Mouse (Mus musculus): ENCODE data around the gene Nufip1. TPM values are rescaled to one million over a fixed set of nuclear protein-coding genes. Genes with fewer than 3 reads are reported as not detected.

Nufip1 gene
- polyA plus RNA-seq (2011; ENCODE audit: insufficient read length, low read depth, missing spikeins), result 9.1 and 11.7 TPM in 2 replicates

DNA sequence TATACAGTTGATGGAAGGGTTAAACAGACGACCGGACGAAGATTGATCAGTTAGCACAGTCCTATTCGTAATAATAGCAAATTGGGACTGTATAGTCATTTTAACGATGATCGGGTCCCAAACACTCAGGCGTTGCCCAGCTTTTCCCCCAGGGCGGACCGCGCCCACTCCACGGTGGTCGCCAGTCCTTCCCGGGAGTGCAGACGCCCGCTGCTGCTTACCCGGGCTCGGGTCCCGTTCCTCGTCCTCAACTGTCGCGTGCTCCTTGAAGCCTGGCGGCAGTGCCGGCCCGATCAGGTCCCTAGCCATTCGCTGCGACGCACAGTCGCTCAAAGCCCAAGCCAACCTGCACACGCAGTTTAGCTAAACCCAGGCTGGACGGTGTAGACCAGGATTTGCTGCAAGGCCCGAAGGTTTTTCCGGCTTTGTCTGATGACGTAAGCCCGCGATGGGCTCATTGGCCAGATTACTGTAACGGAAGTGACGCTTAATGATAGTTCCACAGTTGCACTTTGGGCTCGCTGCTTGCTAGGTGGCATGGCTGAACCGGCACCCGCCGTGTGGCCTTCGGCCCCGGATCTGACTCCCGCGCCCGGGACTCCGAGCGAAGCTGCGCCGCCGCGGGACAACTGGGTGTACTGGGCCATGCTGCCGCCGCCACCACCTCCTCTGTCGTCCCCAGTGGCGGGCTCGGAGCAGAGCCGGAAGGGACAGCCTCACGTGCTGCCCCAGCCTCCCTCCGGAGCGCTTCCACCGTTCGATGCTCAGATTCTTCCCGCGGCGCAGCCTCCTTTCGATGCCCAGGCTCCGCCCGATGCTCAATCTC is at the start of gene Nufip1, which contains the start of gene Gpalpp1:
Gene Nufip1, plus strand, starts transcription at position 496 of the 826 bp plus-strand sequence.
Gene Gpalpp1, minus strand, starts transcription at position 365 of the 826 bp plus-strand sequence.
- peak; percentile 66 for TF ChIP-seq POLR2A (IDR thresholded peaks at IDR 0.05; ENCODE audit: low read depth, low read length)
- TF ChIP-seq CTCF (IDR thresholded peaks at IDR 0.05; ENCODE audit: borderline replicate concordance, insufficient read depth, low read length), result no peak
- Histone ChIP-seq H3K27ac (ENCODE audit: insufficient read depth, low read length) (peak within 1 kb of the TSS; percentile 68), H3K4me3 (ENCODE audit: insufficient read depth, low read length) (peak within 1 kb of the TSS; percentile 95), H3K4me1 (ENCODE audit: control insufficient read depth, insufficient read depth, low read length) (no peaks in the 10 kb centered on the region; the same call in 1 of the 2 replicates)

DNA sequence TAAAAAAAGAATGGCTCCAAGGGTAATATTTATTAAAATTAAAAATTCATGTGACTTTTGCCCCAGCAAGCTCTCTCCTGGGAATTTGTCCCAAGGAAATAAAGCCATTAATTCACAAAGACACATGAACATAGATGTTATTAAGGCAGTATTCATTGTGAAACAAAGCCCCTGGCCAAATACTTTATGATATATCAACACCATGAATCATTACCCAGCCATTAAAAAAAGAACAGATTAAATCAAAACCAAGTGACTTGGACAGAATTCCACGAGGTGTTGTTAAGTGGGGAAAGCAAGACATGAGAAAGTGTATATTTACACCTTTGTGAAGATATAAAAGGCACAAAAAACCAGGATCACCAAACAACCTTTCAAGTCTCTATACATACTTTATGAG is 43.5 kb upstream of the Nufip1 start:
- TF ChIP-seq POLR2A (IDR thresholded peaks at IDR 0.05; ENCODE audit: low read depth, low read length) (no peak), CTCF (IDR thresholded peaks at IDR 0.05; ENCODE audit: borderline replicate concordance, insufficient read depth, low read length) (no peak)
- H3K4me1 ChIP-seq (ENCODE audit: control insufficient read depth, insufficient read depth, low read length), result peaks cover 2% of the 10 kb centered on the region; the same call in 1 of the 2 replicates
- no peak overlapping the region for H3K27ac ChIP-seq (ENCODE audit: insufficient read depth, low read length)
- no peak overlapping the region for H3K4me3 ChIP-seq (ENCODE audit: insufficient read depth, low read length)

DNA sequence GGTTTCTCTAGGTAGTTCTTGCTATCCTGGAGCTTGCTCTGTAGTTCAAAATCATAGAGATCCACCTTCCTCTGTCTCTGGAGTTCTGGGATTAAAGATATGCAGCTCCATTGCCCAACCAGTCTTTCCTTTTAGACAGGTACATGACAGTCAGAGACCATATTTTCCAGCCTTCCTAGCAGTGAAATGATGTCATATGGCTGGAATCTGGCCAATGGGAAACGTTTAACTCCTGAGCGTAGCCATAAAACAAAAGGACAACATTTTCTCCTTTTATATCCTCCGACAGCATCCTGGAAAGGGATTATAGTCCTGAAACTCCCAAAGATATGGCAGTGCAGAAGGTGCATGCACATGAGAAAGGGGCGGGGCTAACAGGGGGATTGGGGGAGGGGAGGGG is 42.4 kb upstream of the Nufip1 start:
- no peak overlapping the region for H3K27ac ChIP-seq (ENCODE audit: insufficient read depth, low read length)
- H3K4me1 ChIP-seq (ENCODE audit: control insufficient read depth, insufficient read depth, low read length), result peaks cover 2% of the 10 kb centered on the region; the same call in 1 of the 2 replicates
- no peak overlapping the region for H3K4me3 ChIP-seq (ENCODE audit: insufficient read depth, low read length)
- TF ChIP-seq POLR2A (IDR thresholded peaks at IDR 0.05; ENCODE audit: low read depth, low read length), result no peak
- no peak for TF ChIP-seq CTCF (IDR thresholded peaks at IDR 0.05; ENCODE audit: borderline replicate concordance, insufficient read depth, low read length)

DNA sequence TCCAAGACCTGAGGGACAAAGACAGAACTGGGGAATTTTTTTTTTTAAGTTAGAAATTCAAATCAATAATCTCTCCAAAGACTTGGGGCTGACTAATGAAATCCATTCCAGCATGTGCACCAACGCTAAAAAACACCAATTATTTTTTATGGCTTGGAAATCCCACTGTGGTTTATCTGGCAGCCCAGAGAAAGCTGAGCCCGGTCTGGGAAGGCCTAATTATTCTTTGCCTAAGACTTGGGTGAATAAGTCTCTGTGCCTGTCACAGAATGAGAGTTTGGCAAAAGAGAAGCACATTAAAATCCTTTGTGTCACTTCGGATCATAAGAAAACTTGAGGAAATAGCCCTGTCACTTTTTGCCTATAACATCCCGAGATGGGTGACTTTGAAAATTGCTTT is 41.4 kb upstream of the Nufip1 start:
- Histone ChIP-seq H3K4me1 (ENCODE audit: control insufficient read depth, insufficient read depth, low read length) (peaks cover 2% of the 10 kb centered on the region; the same call in 1 of the 2 replicates), H3K27ac (ENCODE audit: insufficient read depth, low read length) (no peak overlapping the region), H3K4me3 (ENCODE audit: insufficient read depth, low read length) (no peak overlapping the region)
- TF ChIP-seq CTCF (IDR thresholded peaks at IDR 0.05; ENCODE audit: borderline replicate concordance, insufficient read depth, low read length) (no peak), POLR2A (IDR thresholded peaks at IDR 0.05; ENCODE audit: low read depth, low read length) (no peak)

DNA sequence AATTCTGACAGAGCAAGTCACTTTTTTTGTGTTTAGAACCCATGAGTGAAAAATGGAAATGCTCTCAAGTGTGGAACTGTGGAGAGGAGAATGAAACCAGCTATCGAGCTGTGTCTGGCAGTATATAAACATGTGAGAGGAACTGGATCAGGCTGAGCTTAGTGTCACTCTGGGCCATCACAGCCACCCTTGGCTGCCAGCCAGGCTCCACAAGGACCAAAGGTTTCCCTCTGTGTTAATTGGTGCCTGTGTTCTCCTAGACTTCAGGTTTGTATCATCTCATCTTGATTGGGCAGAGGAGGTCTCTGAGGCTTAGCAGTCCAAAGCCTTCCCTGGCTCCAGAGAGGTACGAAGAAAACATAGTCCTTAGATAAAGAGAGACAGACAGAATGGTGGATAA is 38.1 kb upstream of the Nufip1 start:
- Histone ChIP-seq H3K27ac (ENCODE audit: insufficient read depth, low read length) (no peak overlapping the region), H3K4me3 (ENCODE audit: insufficient read depth, low read length) (no peak overlapping the region), H3K4me1 (ENCODE audit: control insufficient read depth, insufficient read depth, low read length) (peaks cover 2% of the 10 kb centered on the region; the same call in 1 of the 2 replicates)
- TF ChIP-seq POLR2A (IDR thresholded peaks at IDR 0.05; ENCODE audit: low read depth, low read length), result no peak
- TF ChIP-seq CTCF (IDR thresholded peaks at IDR 0.05; ENCODE audit: borderline replicate concordance, insufficient read depth, low read length), result no peak

DNA sequence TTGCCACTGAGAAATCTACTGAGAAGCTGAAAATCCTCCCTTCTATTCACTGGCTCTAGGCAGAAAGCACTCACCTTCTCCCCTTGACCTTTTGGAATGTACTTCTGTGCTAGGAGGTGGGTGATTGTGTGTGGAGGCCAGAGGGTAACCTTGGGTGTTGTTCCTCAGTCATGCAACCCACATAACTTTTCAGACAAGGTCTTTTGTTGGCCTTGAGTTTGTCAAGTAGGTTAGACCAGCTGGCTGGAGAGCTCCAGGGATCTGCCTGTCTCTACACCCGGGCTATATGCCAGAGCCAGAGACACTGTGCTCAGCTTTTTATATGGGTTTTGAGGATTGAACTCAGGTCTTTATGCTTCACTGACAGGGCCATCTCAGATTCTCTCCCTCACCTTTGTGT is 36.5 kb upstream of the Nufip1 start:
- no peaks in the 10 kb centered on the region for H3K4me1 ChIP-seq (ENCODE audit: control insufficient read depth, insufficient read depth, low read length)
- TF ChIP-seq POLR2A (IDR thresholded peaks at IDR 0.05; ENCODE audit: low read depth, low read length) (no peak), CTCF (IDR thresholded peaks at IDR 0.05; ENCODE audit: borderline replicate concordance, insufficient read depth, low read length) (no peak)
- no peak overlapping the region for H3K27ac ChIP-seq (ENCODE audit: insufficient read depth, low read length)
- no peak overlapping the region for H3K4me3 ChIP-seq (ENCODE audit: insufficient read depth, low read length)

DNA sequence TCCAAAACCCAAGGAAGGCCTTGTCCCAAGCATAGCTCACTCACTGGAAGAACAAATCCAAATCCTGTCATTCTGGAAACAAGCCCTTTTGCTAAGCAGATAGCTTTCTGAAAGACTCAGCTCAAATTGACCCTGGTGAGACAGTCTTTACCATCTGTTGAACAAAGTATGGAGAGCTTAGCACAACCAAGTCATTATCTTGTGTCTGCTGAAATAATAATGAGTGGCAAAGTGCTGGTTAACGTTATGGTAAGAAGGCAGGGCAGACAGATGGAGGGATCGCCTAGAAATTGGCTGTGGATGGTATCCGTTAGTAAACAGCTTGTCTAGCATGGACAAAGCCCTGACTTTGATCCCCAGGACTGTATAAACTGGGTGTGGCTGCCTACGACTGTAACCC is 35.0 kb upstream of the Nufip1 start:
- no peak for TF ChIP-seq POLR2A (IDR thresholded peaks at IDR 0.05; ENCODE audit: low read depth, low read length)
- no peak for TF ChIP-seq CTCF (IDR thresholded peaks at IDR 0.05; ENCODE audit: borderline replicate concordance, insufficient read depth, low read length)
- Histone ChIP-seq H3K4me1 (ENCODE audit: control insufficient read depth, insufficient read depth, low read length) (no peaks in the 10 kb centered on the region), H3K4me3 (ENCODE audit: insufficient read depth, low read length) (no peak overlapping the region), H3K27ac (ENCODE audit: insufficient read depth, low read length) (no peak overlapping the region)

DNA sequence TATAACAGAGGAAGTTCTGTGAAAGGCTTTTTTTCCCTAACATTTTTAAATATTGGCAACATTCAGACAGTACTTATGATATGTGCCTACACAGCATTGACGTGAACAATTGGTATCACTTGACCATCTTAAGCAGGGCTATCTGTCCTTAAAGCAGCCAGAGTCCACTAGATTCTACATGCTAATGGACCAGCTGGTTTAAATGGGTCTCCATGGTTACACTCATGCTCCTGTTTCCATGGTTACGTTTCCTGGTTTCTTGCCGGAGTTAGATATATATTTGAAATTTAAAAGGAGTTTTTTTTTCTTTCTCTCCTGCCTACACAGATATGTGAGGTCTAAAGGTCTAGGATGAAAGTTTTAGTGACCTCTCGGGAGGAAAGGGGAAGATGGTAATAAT is 34.1 kb upstream of the Nufip1 start:
- Histone ChIP-seq H3K4me3 (ENCODE audit: insufficient read depth, low read length) (no peak overlapping the region), H3K4me1 (ENCODE audit: control insufficient read depth, insufficient read depth, low read length) (no peaks in the 10 kb centered on the region), H3K27ac (ENCODE audit: insufficient read depth, low read length) (no peak overlapping the region)
- TF ChIP-seq CTCF (IDR thresholded peaks at IDR 0.05; ENCODE audit: borderline replicate concordance, insufficient read depth, low read length) (no peak), POLR2A (IDR thresholded peaks at IDR 0.05; ENCODE audit: low read depth, low read length) (no peak)

DNA sequence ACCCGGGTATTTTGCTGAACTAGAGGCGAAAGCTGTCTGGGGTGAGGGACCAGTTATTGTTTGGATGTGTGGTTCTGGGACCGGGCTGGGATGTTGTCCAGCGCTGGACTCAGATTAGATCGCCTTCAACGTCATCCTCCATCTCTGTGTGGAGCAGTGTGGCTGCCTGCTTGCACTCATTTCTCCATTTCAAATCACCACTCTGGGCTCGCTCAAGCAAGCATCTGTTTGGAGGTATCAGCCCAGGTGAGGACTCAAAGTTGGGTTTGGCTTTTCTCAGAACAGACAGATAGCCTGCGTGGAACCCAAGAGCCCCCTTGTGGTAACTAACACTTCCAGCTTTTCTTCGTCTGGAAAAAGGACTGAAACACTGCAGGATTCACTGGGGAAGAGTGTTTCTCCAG is 33.6 kb upstream of the Nufip1 start:
- TF ChIP-seq CTCF (IDR thresholded peaks at IDR 0.05; ENCODE audit: borderline replicate concordance, insufficient read depth, low read length) (0 out of 2 replicates have a peak, but pooled peaks have one; percentile 3), POLR2A (IDR thresholded peaks at IDR 0.05; ENCODE audit: low read depth, low read length) (no peak)
- Histone ChIP-seq H3K4me3 (ENCODE audit: insufficient read depth, low read length) (no peak overlapping the region), H3K27ac (ENCODE audit: insufficient read depth, low read length) (no peak overlapping the region), H3K4me1 (ENCODE audit: control insufficient read depth, insufficient read depth, low read length) (no peaks in the 10 kb centered on the region)

DNA sequence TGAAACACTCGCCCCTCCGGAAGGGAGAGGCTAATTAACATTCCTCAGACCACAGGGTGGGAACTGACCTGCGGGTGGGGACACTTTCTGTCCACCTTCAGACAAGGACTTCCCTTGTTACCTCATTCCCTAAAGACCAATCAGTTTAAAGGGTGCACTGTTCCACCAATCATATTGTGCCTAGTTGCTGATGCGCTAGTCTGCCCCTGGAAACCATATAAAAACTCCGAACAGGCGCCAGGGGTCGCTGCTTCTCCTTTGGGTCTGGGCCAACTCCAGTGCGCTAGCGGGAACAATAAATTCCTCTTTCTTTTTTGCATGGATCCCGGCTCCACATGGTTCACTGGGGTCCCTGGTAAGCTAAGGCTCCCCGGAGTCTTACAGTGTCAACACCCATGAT is 29.2 kb upstream of the Nufip1 start:
- Histone ChIP-seq H3K4me1 (ENCODE audit: control insufficient read depth, insufficient read depth, low read length) (no peaks in the 10 kb centered on the region), H3K4me3 (ENCODE audit: insufficient read depth, low read length) (no peak overlapping the region), H3K27ac (ENCODE audit: insufficient read depth, low read length) (no peak overlapping the region)
- TF ChIP-seq POLR2A (IDR thresholded peaks at IDR 0.05; ENCODE audit: low read depth, low read length) (no peak), CTCF (IDR thresholded peaks at IDR 0.05; ENCODE audit: borderline replicate concordance, insufficient read depth, low read length) (no peak)

Data from embryonic fibroblast, embryonic 13.5 days (primary cell).